Mouse (Mus musculus): Measurements from ENCODE around the gene Tmem203.

The Tmem203 gene

GRCm38 (mm10) chr2:25255284-25255779 lies at the start of gene Tmem203:
Tmem203 (plus strand) TSS chr2:25255439.
- peak; percentile 76 for DNase-seq (ENCODE audit: low spot score)

- DNase-seq (ENCODE audit: low spot score): no peak
Observed at GRCm38 (mm10) chr2:25207593-25207992, 47.6 kb upstream of the Tmem203 start.

- no peak for DNase-seq (ENCODE audit: low spot score)
Observed at GRCm38 (mm10) chr2:25210686-25211085, 44.6 kb upstream of the Tmem203 start.

GRCm38 (mm10) chr2:25211121-25211670 lies 44.0 kb upstream of the Tmem203 start, which contains the start of gene Nelfb:
Nelfb (minus strand) TSS chr2:25211489.
- peak; percentile 90 for DNase-seq (ENCODE audit: low spot score)

GRCm38 (mm10) chr2:25213266-25213865 lies 41.9 kb upstream of the Tmem203 start:
- no peak for DNase-seq (ENCODE audit: low spot score)

GRCm38 (mm10) chr2:25214444-25214843 lies 40.8 kb upstream of the Tmem203 start, which contains the start of gene Stpg3:
Stpg3 (minus strand) TSS chr2:25214637.
- DNase-seq (ENCODE audit: low spot score): no peak

- no peak for DNase-seq (ENCODE audit: low spot score)
Observed at GRCm38 (mm10) chr2:25217666-25218065, 37.6 kb upstream of the Tmem203 start.

GRCm38 (mm10) chr2:25218445-25218844 lies 36.8 kb upstream of the Tmem203 start, which contains the start of gene Fam166a:
Fam166a (plus strand) TSS chr2:25218745.
- DNase-seq (ENCODE audit: low spot score): no peak

- no peak for DNase-seq (ENCODE audit: low spot score)
Observed at GRCm38 (mm10) chr2:25221331-25221772, 33.9 kb upstream of the Tmem203 start.

GRCm38 (mm10) chr2:25223681-25224491 lies 31.4 kb upstream of the Tmem203 start:
- DNase-seq (ENCODE audit: low spot score): peak; percentile 57

GRCm38 (mm10) chr2:25224492-25224765 lies 30.8 kb upstream of the Tmem203 start, which contains the start of gene Tubb4b:
Tubb4b (minus strand) TSS chr2:25224702.
- DNase-seq (ENCODE audit: low spot score): no peak

GRCm38 (mm10) chr2:25224766-25225752 lies 30.2 kb upstream of the Tmem203 start:
- peak; percentile 92 for DNase-seq (ENCODE audit: low spot score)

GRCm38 (mm10) chr2:25225811-25226379 lies 29.3 kb upstream of the Tmem203 start:
- DNase-seq (ENCODE audit: low spot score): no peak

GRCm38 (mm10) chr2:25226864-25227263 lies 28.4 kb upstream of the Tmem203 start:
- no peak for DNase-seq (ENCODE audit: low spot score)

- DNase-seq (ENCODE audit: low spot score): no peak
Observed at GRCm38 (mm10) chr2:25227406-25227805, 27.8 kb upstream of the Tmem203 start.

GRCm38 (mm10) chr2:25228431-25228889 lies 26.8 kb upstream of the Tmem203 start:
- DNase-seq (ENCODE audit: low spot score): peak; percentile 79

- no peak for DNase-seq (ENCODE audit: low spot score)
Observed at GRCm38 (mm10) chr2:25228995-25229530, 26.2 kb upstream of the Tmem203 start.

GRCm38 (mm10) chr2:25229582-25229981 lies 25.7 kb upstream of the Tmem203 start:
- no peak for DNase-seq (ENCODE audit: low spot score)

GRCm38 (mm10) chr2:25230581-25230980 lies 24.7 kb upstream of the Tmem203 start:
- DNase-seq (ENCODE audit: low spot score): no peak

- DNase-seq (ENCODE audit: low spot score): no peak
Observed at GRCm38 (mm10) chr2:25231038-25231437, 24.2 kb upstream of the Tmem203 start.

GRCm38 (mm10) chr2:25233421-25233820 lies 21.8 kb upstream of the Tmem203 start:
- DNase-seq (ENCODE audit: low spot score): no peak
